Mouse (Mus musculus) embryonic facial prominence, embryonic 15.5 days (tissue): ENCODE data around the gene Prkci. TPM values are rescaled to one million over a fixed set of nuclear protein-coding genes. Genes with fewer than 3 reads are reported as not detected.

Experiments used
- microRNA-seq: library from miRNA; unstranded; fragments of <30 nt; microRNA quantifications from one replicate; pipeline ENCODE4, GENCODE M21; 2016; ENCODE audit warnings: borderline number of aligned reads
- polyA plus RNA-seq: library from polyadenylated mRNA; unstranded; fragments of >200 nt; fragmentation: Nextera tagmentation; extraction: Ambion mirVana; gene quantifications from 2 replicates; pipeline ENCODE4 v1.2.1, GENCODE M21; 2015

The Prkci gene
- polyA plus RNA-seq, 1 experiment from 2014 or later, result 35.8 TPM

Small RNAs within 50 kb of the gene (microRNA-seq; reads per million reads assigned to microRNA genes)
- gene Mir7008, result 0.52 reads per million

Other genes with a start within 250 kb of the Prkci start
- gene Samd7, start 249.5 kb upstream of the Prkci start, polyA plus RNA-seq, result not detected in 2 replicates
- 88.8 and 95.2 TPM in 2 replicates for gene Sec62, start 202.9 kb upstream of the Prkci start, polyA plus RNA-seq
- gene Gpr160, start 139.8 kb upstream of the Prkci start, polyA plus RNA-seq, result 10.3 and 12.5 TPM in 2 replicates
- gene Phc3, start 26.3 kb upstream of the Prkci start, polyA plus RNA-seq, result 6.0 and 7.7 TPM in 2 replicates
- gene Skil, start 99.3 kb downstream of the Prkci start, polyA plus RNA-seq, result 15.8 and 16.7 TPM in 2 replicates
- 16.3 and 34.5 TPM in 2 replicates for gene Cldn11, start 154.2 kb downstream of the Prkci start, polyA plus RNA-seq